Mouse (Mus musculus) midbrain, embryonic 16.5 days (tissue): ENCODE measurements around the gene Arhgap15. TPM values are rescaled to one million over a fixed set of nuclear protein-coding genes. Genes with fewer than 3 reads are reported as not detected.

ENCODE experiments used
- ATAC-seq: fragments of 200-750 bp; cut with Nextera tagmentation; 2 replicates; pipeline ENCODE4 v1.8.0; 2017; ENCODE audit warnings: moderate TSS enrichment
- H3K27ac ChIP-seq: fragments of 300-500 bp; sonication (generic); 2 replicates; pipeline ENCODE4 v1.5.1; 2014; ENCODE audit warnings: mild to moderate bottlenecking, low read length, mixed read lengths
- H3K27me3 ChIP-seq: fragments of 300-500 bp; sonication (generic); 2 replicates; pipeline ENCODE4 v1.6.1; 2014; ENCODE audit warnings: low read depth, low read length, mixed read lengths; ENCODE audit not compliant: control insufficient read depth, insufficient read depth
- H3K36me3 ChIP-seq: fragments of 300-500 bp; sonication (generic); 2 replicates; pipeline ENCODE4 v1.6.1; 2014; ENCODE audit warnings: mild to moderate bottlenecking, low read length, moderate library complexity, mixed read lengths; ENCODE audit not compliant: control insufficient read depth, insufficient read depth
- H3K4me1 ChIP-seq: fragments of 300-500 bp; sonication (generic); 2 replicates; pipeline ENCODE4 v1.6.1; 2014; ENCODE audit warnings: mild to moderate bottlenecking, low read length, mixed read lengths; ENCODE audit not compliant: control insufficient read depth, insufficient read depth
- H3K4me2 ChIP-seq: fragments of 300-500 bp; sonication (generic); 2 replicates; pipeline ENCODE4 v1.6.1; 2014; ENCODE audit warnings: mild to moderate bottlenecking, low read length, mixed read lengths
- H3K4me3 ChIP-seq: fragments of 300-500 bp; sonication (generic); 2 replicates; pipeline ENCODE4 v1.5.1; 2014; ENCODE audit warnings: low read depth, mild to moderate bottlenecking, low read length, moderate library complexity, mixed read lengths
- H3K9ac ChIP-seq: fragments of 300-500 bp; sonication (generic); 2 replicates; pipeline ENCODE4 v1.6.1; 2014; ENCODE audit warnings: low read depth, low read length, mixed read lengths
- H3K9me3 ChIP-seq: fragments of 300-500 bp; sonication (generic); replicated peaks from 2 replicates; pipeline ENCODE4 v1.6.1; 2014; ENCODE audit warnings: mild to moderate bottlenecking, low read length, mixed read lengths; ENCODE audit not compliant: control insufficient read depth, poor library complexity, severe bottlenecking
- WGBS: fragments of 180-500 bp; shearing (Covaris S2); extraction: QIAGEN DNeasy Blood & Tissue Kit; methylation state at CpG from one replicate; pipeline ENCODE4 v1.1.7; 2014; 5-methylcytosine and 5-hydroxymethylcytosine counted together
- polyA plus RNA-seq: library from polyadenylated mRNA; unstranded; fragments of >200 nt; fragmentation: Nextera tagmentation; extraction: Ambion mirVana; gene quantifications from 2 replicates; pipeline ENCODE4 v1.2.1, GENCODE M21; 2015

The Arhgap15 gene
- polyA plus RNA-seq, 1 experiment from 2014 or later, result 1.1 TPM

DNA sequence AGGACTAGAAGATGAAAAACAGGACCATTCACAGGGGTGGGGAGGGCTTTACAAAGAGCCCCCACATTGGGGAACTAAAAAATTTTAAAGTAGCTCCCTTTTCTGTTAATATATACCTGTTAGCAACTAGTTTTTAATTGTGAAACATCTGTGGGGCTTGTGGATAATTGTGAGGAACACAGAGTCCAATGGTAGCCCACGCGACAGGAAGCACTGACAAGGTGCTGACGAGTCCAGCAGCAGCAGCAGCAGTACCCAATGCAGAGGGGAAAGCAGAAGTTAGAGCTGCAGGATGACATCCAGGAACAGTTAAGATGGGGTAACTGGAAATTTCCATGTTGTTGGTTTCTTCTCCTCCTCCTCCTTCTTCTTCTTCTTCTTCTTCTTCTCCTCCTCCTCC is 585.4 kb downstream of the Arhgap15 start:
- Histone ChIP-seq H3K27me3 (no peaks in the 10 kb centered on the region), H3K4me2 (no peak overlapping the region), H3K9ac (no peak overlapping the region), H3K4me3 (no peak overlapping the region), H3K9me3 (no peaks in the 10 kb centered on the region), H3K27ac (no peak overlapping the region), H3K36me3 (no peaks in the 10 kb centered on the region), H3K4me1 (no peaks in the 10 kb centered on the region)
- no peak for ATAC-seq
- 85% methylated on average over 3 of the region's 3 CpGs for WGBS

GRCm38 (mm10) chr2:44334517-44334916 is 585.9 kb downstream of the Arhgap15 start:
- no peak overlapping the region for H3K9ac ChIP-seq
- H3K36me3 ChIP-seq, result no peaks in the 10 kb centered on the region
- H3K4me1 ChIP-seq, result no peaks in the 10 kb centered on the region
- no peak overlapping the region for H3K27ac ChIP-seq
- H3K4me3 ChIP-seq, result no peak overlapping the region
- no peaks in the 10 kb centered on the region for H3K9me3 ChIP-seq
- no peak overlapping the region for H3K4me2 ChIP-seq
- 40% methylated on average over 2 of the region's 2 CpGs for WGBS
- no peaks in the 10 kb centered on the region for H3K27me3 ChIP-seq
- ATAC-seq, result no peak

- WGBS, result 84% methylated on average over 5 of the region's 5 CpGs
These were observed 588.2 kb downstream of the Arhgap15 start for GRCm38 (mm10) chr2:44336720-44337354.

GRCm38 (mm10) chr2:44338467-44338866 is 589.8 kb downstream of the Arhgap15 start:
- ATAC-seq, result no peak
- Histone ChIP-seq H3K4me2 (no peak overlapping the region), H3K4me1 (no peaks in the 10 kb centered on the region), H3K27ac (no peak overlapping the region), H3K9ac (no peak overlapping the region), H3K27me3 (no peaks in the 10 kb centered on the region), H3K9me3 (no peaks in the 10 kb centered on the region), H3K36me3 (no peaks in the 10 kb centered on the region), H3K4me3 (no peak overlapping the region)
- 94% methylated on average over 6 of the region's 6 CpGs for whole genome bisulfite sequencing

More at GRCm38 (mm10) chr2:44336720-44337354, 588.2 kb downstream of the Arhgap15 start:
- H3K27me3 ChIP-seq, result no peaks in the 10 kb centered on the region
- H3K27ac ChIP-seq, result no peak overlapping the region
- no peaks in the 10 kb centered on the region for H3K36me3 ChIP-seq
- H3K9me3 ChIP-seq, result no peaks in the 10 kb centered on the region
- H3K4me1 ChIP-seq, result no peaks in the 10 kb centered on the region
- ATAC-seq, result no peak
- no peak overlapping the region for H3K9ac ChIP-seq
- no peak overlapping the region for H3K4me3 ChIP-seq
- H3K4me2 ChIP-seq, result no peak overlapping the region

GRCm38 (mm10) chr2:44341091-44341571 is 592.5 kb downstream of the Arhgap15 start:
- no peaks in the 10 kb centered on the region for H3K9me3 ChIP-seq
- no peak overlapping the region for H3K4me3 ChIP-seq
- ATAC-seq, result no peak
- H3K27ac ChIP-seq, result no peak overlapping the region
- H3K4me1 ChIP-seq, result no peaks in the 10 kb centered on the region
- WGBS, result 86% methylated on average over 10 of the region's 10 CpGs
- H3K36me3 ChIP-seq, result no peaks in the 10 kb centered on the region
- H3K9ac ChIP-seq, result no peak overlapping the region
- no peak overlapping the region for H3K4me2 ChIP-seq
- no peaks in the 10 kb centered on the region for H3K27me3 ChIP-seq

- Histone ChIP-seq H3K9ac (no peak overlapping the region), H3K27ac (no peak overlapping the region), H3K4me2 (no peak overlapping the region), H3K27me3 (no peaks in the 10 kb centered on the region), H3K36me3 (no peaks in the 10 kb centered on the region), H3K4me3 (no peak overlapping the region), H3K9me3 (no peaks in the 10 kb centered on the region), H3K4me1 (no peaks in the 10 kb centered on the region)
- no peak for ATAC-seq
- WGBS, result 96% methylated on average over 8 of the region's 8 CpGs
These were observed 596.2 kb downstream of the Arhgap15 start for GRCm38 (mm10) chr2:44344861-44345260.

DNA sequence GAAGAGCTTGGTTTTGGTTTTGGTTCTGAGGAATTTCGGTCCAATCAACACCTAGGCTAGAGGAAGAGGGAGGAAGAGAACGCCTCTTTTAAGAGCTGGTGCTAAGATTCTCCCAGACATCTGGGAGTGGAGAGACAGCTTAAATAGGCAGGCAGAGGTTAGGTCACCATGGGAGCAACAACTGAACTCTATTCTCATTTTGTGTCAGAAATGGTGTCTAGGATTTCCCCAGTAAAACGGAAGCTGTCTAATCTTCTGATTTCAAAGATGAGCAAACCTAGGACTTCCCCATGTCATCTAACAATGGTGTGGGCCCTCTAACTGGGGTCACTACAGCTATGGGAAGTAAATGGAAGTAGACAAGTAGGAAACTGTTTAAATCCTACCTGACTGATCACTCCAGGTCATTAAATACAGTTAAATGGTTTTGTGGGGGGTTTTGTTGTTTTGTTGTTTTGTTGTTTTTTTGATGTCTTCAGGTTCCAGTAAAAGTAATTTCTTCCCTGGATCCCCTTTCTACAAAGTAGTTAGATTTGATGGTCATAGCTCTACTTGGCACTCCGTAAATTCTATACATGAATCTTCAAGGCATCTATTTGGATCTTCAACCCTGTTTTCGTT is 596.8 kb downstream of the Arhgap15 start:
- Histone ChIP-seq H3K4me2 (no peak overlapping the region), H3K36me3 (no peaks in the 10 kb centered on the region), H3K4me1 (no peaks in the 10 kb centered on the region), H3K27ac (no peak overlapping the region), H3K4me3 (no peak overlapping the region), H3K9ac (no peak overlapping the region), H3K9me3 (no peaks in the 10 kb centered on the region), H3K27me3 (no peaks in the 10 kb centered on the region)
- 97% methylated on average over 5 of the region's 5 CpGs for WGBS
- no peak for ATAC-seq

- Histone ChIP-seq H3K4me1 (no peaks in the 10 kb centered on the region), H3K9me3 (no peaks in the 10 kb centered on the region), H3K9ac (no peak overlapping the region), H3K36me3 (no peaks in the 10 kb centered on the region), H3K4me3 (no peak overlapping the region), H3K4me2 (no peak overlapping the region), H3K27me3 (no peaks in the 10 kb centered on the region), H3K27ac (no peak overlapping the region)
- 86% methylated on average over 4 of the region's 4 CpGs for WGBS
- ATAC-seq, result no peak
These were observed 597.6 kb downstream of the Arhgap15 start for GRCm38 (mm10) chr2:44346184-44346583.

DNA sequence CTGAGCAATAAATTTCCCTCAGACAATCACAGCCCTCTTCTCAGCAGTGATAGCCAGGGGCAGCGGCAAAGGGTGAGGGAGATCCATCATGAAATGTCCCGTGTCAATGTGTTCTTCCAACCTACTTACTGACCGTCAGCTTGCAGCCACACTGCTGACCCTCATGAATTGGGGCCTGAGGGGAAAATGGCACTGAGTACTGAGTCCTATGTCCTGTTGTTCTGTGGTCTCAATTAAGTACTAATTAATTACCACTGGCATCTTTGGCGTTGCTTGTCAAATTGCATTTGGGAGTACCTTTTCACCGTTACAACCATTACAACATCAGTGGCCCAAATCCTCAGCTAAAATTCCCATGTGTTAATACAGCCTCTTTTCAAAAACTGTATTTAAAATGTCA is 599.2 kb downstream of the Arhgap15 start:
- Histone ChIP-seq H3K9me3 (no peaks in the 10 kb centered on the region), H3K9ac (no peak overlapping the region), H3K36me3 (no peaks in the 10 kb centered on the region), H3K4me1 (no peaks in the 10 kb centered on the region), H3K4me3 (no peak overlapping the region), H3K4me2 (no peak overlapping the region), H3K27ac (no peak overlapping the region), H3K27me3 (no peaks in the 10 kb centered on the region)
- ATAC-seq, result no peak
- 83% methylated on average over 5 of the region's 5 CpGs for WGBS
